Mouse (Mus musculus) liver, adult 10 weeks (tissue): ENCODE data around the gene Ccn2. TPM values are rescaled to one million over a fixed set of nuclear protein-coding genes. Genes with fewer than 3 reads are reported as not detected.

Experiments used
- polyA plus RNA-seq: library from polyadenylated mRNA; stranded (reverse); fragments of 350-450 nt; fragmentation: Illumina TruSeq; extraction: RNeasy Lipid Tissue Mini Kit (QIAGEN cat#74804); gene quantifications from one replicate; pipeline ENCODE4 v1.2.3, GENCODE M21; 2014; ENCODE audit warnings: low read depth, low replicate concordance

Ccn2 gene
- polyA plus RNA-seq = 6.2 TPM

GRCm38 (mm10) chr10:24595250-24596002 lies at the start of gene Ccn2:
Ccn2 (plus strand) TSS chr10:24595442.

Other genes with a start within 250 kb of the Ccn2 start
- gene Enpp1, start 116.7 kb downstream of the Ccn2 start, polyA plus RNA-seq = 21.1 TPM
- gene Enpp3, start 247.4 kb downstream of the Ccn2 start, polyA plus RNA-seq = 28.2 TPM